Mouse (Mus musculus) ES-E14 (cell line): ENCODE results near the gene Tiam1.

Source experiments
- CHD2 ChIP-seq: IDR thresholded peaks from 2 replicates; pipeline ENCODE4 v1.6.1; 2014; ENCODE audit warnings: mild to moderate bottlenecking, low read depth, low read length, inconsistent platforms
- MAFK ChIP-seq: IDR thresholded peaks from 2 replicates; pipeline ENCODE4 v1.6.1; 2014; ENCODE audit warnings: mild to moderate bottlenecking, low read depth, low read length, inconsistent platforms; ENCODE audit not compliant: insufficient read depth
- ZC3H11A ChIP-seq: IDR thresholded peaks from 2 replicates; pipeline ENCODE4 v1.6.1; 2012; ENCODE audit warnings: low read depth, mild to moderate bottlenecking, inconsistent platforms, low read length, borderline replicate concordance

- TF ChIP-seq MAFK (no peak), ZC3H11A (no peak), CHD2 (no peak)
Measured at GRCm38 (mm10) chr16:90085580-90085979, 58.0 kb downstream of the Tiam1 start.
